Mouse (Mus musculus): ENCODE results near the gene Vgf. TPM values are rescaled to one million over a fixed set of nuclear protein-coding genes. Genes with fewer than 3 reads are reported as not detected.

Gene Vgf
- polyA plus RNA-seq, 1 experiment from 2014 or later, result 2.4 TPM

DNA sequence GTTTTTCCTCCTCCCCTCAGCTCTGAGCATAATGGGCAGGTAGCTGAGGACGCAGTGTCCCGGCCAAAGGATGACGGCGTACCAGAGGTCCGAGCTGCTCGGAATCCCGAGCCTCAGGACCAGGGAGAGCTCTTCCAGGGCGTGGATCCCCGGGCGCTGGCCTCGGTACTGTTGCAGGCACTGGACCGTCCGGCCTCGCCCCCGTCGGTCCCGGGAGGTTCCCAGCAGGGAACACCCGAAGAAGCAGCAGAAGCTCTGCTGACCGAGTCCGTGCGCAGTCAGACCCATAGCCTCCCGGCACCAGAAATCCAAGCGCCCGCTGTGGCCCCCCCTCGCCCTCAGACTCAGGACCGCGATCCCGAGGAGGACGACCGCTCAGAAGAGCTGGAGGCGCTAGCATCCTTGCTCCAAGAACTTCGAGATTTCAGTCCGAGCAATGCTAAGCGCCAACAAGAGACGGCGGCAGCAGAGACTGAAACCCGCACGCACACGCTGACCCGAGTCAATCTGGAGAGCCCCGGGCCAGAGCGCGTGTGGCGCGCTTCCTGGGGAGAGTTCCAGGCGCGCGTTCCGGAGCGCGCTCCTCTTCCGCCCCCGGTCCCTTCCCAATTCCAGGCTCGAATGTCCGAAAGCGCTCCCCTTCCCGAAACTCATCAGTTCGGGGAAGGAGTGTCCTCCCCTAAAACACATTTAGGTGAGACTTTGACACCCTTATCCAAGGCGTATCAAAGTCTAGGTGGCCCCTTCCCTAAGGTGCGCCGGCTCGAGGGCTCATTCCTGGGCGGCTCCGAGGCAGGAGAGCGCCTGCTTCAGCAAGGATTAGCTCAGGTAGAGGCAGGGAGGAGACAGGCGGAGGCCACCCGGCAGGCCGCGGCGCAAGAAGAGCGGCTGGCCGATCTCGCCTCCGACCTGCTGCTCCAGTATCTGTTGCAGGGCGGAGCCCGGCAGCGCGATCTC lies 5.2 kb downstream of the Vgf start:
- H3K36me3 ChIP-seq, result peaks cover 11% of the 10 kb centered on the region
- H3K27me3 ChIP-seq, result peaks cover 68% of the 10 kb centered on the region
- peak overlapping the region; percentile 96 for H3K4me2 ChIP-seq (replicated peaks)
- no peaks in the 10 kb centered on the region for H3K9me3 ChIP-seq
- H3K4me3 ChIP-seq (replicated peaks), result peak overlapping the region; percentile 55
- peaks cover 37% of the 10 kb centered on the region for H3K4me1 ChIP-seq (replicated peaks)
- WGBS, result under 1% methylated on average over 78 of the region's 78 CpGs
- H3K9ac ChIP-seq (replicated peaks), result peak overlapping the region; percentile 69
- no peak overlapping the region for H3K27ac ChIP-seq
- ATAC-seq, result no peak

- 0% methylated on average over 28 of the region's 33 CpGs for WGBS
- H3K27me3 ChIP-seq, result peaks cover 61% of the 10 kb centered on the region
- H3K4me2 ChIP-seq (replicated peaks), result peak overlapping the region; percentile 96
- H3K4me1 ChIP-seq (replicated peaks), result peaks cover 37% of the 10 kb centered on the region
- 0 out of 2 replicates have a peak, but pooled peaks have one; percentile 1 for ATAC-seq
- H3K27ac ChIP-seq, result no peak overlapping the region
- no peaks in the 10 kb centered on the region for H3K9me3 ChIP-seq
- peak overlapping the region; percentile 69 for H3K9ac ChIP-seq (replicated peaks)
- peak overlapping the region; percentile 55 for H3K4me3 ChIP-seq (replicated peaks)
- H3K36me3 ChIP-seq, result peaks cover 17% of the 10 kb centered on the region
Observed at GRCm38 (mm10) chr5:137032033-137032421, 5.8 kb downstream of the Vgf start.

GRCm38 (mm10) chr5:137032641-137033074 lies 6.5 kb downstream of the Vgf start:
- Histone ChIP-seq H3K4me1 (replicated peaks) (peaks cover 37% of the 10 kb centered on the region), H3K27me3 (peaks cover 55% of the 10 kb centered on the region), H3K27ac (no peak overlapping the region), H3K36me3 (peaks cover 24% of the 10 kb centered on the region), H3K4me3 (replicated peaks) (peak overlapping the region; percentile 55), H3K4me2 (replicated peaks) (peak overlapping the region; percentile 96), H3K9me3 (no peaks in the 10 kb centered on the region), H3K9ac (replicated peaks) (peak overlapping the region; percentile 69)
- WGBS, result under 1% methylated on average over 47 of the region's 49 CpGs
- peak; percentile 65 for ATAC-seq

DNA sequence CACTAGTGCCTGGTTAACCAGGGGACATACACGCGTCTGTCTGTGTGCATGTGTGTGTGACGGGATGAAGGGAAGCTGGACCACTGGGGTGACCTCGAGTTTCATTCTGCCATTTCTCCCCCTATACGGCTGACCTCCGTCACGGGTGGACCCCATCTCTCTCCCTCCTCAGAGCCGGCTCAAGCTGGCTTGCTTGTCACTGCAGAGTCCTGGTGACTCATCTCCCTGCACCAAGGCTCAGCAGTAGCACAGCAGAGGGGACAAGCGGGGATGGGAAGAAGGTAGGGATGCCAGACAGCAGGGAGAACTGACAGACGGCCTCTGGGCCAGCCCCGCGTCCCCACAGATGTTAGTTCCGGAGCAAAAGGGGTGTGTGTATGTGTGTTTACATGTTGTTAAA lies 10.0 kb downstream of the Vgf start:
- 86% methylated on average over 13 of the region's 13 CpGs for WGBS
- Histone ChIP-seq H3K27me3 (peaks cover 22% of the 10 kb centered on the region), H3K4me1 (replicated peaks) (peaks cover 13% of the 10 kb centered on the region), H3K36me3 (peaks cover 57% of the 10 kb centered on the region), H3K9ac (replicated peaks) (no peak overlapping the region), H3K4me3 (replicated peaks) (no peak overlapping the region), H3K9me3 (no peaks in the 10 kb centered on the region), H3K27ac (no peak overlapping the region), H3K4me2 (replicated peaks) (no peak overlapping the region)
- ATAC-seq, result no peak

- Histone ChIP-seq H3K4me2 (replicated peaks) (no peak overlapping the region), H3K4me1 (replicated peaks) (peaks cover under 1% of the 10 kb centered on the region; the same call in 1 of the 2 replicates), H3K9me3 (no peaks in the 10 kb centered on the region), H3K36me3 (peaks cover 76% of the 10 kb centered on the region), H3K27ac (no peak overlapping the region), H3K9ac (replicated peaks) (no peak overlapping the region), H3K27me3 (no peaks in the 10 kb centered on the region), H3K4me3 (replicated peaks) (no peak overlapping the region)
- no peak for ATAC-seq
- WGBS, result 93% methylated on average over 10 of the region's 10 CpGs
Observed at GRCm38 (mm10) chr5:137039453-137039852, 13.3 kb downstream of the Vgf start.

GRCm38 (mm10) chr5:137041442-137041841 lies 15.2 kb downstream of the Vgf start:
- WGBS, result 77% methylated on average over 10 of the region's 10 CpGs
- H3K36me3 ChIP-seq, result peaks cover 65% of the 10 kb centered on the region

DNA sequence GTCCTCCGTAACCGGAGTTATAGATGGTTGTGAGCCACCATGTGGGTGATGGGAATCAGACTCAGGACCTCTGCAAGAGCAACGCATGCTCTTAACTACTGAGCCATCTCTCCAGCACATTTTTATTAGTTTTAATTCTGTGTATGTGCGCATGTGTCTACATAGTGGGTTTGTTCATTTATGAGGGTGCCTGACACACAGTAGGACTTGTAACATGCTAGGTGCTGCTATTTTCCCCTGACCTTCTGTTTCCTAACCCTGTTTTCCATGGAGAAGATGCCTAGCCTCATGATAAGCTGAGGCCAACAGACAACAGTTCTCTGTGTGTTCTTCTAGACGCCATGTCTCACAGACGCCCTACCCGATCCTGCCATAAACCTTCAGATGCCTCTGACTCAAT lies 17.8 kb downstream of the Vgf start:
- Histone ChIP-seq H3K27me3 (no peaks in the 10 kb centered on the region), H3K4me2 (replicated peaks) (no peak overlapping the region), H3K4me1 (replicated peaks) (peaks cover 19% of the 10 kb centered on the region), H3K9me3 (no peaks in the 10 kb centered on the region), H3K9ac (replicated peaks) (no peak overlapping the region), H3K36me3 (peaks cover 39% of the 10 kb centered on the region), H3K4me3 (replicated peaks) (no peak overlapping the region), H3K27ac (no peak overlapping the region)
- WGBS, result 97% methylated on average over 7 of the region's 7 CpGs
- ATAC-seq, result no peak

More at GRCm38 (mm10) chr5:137041442-137041841, 15.2 kb downstream of the Vgf start:
- peaks cover 13% of the 10 kb centered on the region for H3K4me1 ChIP-seq (replicated peaks)
- H3K4me3 ChIP-seq (replicated peaks), result no peak overlapping the region
- no peak overlapping the region for H3K4me2 ChIP-seq (replicated peaks)
- no peaks in the 10 kb centered on the region for H3K9me3 ChIP-seq
- no peak overlapping the region for H3K27ac ChIP-seq
- no peaks in the 10 kb centered on the region for H3K27me3 ChIP-seq
- ATAC-seq, result no peak
- no peak overlapping the region for H3K9ac ChIP-seq (replicated peaks)

DNA sequence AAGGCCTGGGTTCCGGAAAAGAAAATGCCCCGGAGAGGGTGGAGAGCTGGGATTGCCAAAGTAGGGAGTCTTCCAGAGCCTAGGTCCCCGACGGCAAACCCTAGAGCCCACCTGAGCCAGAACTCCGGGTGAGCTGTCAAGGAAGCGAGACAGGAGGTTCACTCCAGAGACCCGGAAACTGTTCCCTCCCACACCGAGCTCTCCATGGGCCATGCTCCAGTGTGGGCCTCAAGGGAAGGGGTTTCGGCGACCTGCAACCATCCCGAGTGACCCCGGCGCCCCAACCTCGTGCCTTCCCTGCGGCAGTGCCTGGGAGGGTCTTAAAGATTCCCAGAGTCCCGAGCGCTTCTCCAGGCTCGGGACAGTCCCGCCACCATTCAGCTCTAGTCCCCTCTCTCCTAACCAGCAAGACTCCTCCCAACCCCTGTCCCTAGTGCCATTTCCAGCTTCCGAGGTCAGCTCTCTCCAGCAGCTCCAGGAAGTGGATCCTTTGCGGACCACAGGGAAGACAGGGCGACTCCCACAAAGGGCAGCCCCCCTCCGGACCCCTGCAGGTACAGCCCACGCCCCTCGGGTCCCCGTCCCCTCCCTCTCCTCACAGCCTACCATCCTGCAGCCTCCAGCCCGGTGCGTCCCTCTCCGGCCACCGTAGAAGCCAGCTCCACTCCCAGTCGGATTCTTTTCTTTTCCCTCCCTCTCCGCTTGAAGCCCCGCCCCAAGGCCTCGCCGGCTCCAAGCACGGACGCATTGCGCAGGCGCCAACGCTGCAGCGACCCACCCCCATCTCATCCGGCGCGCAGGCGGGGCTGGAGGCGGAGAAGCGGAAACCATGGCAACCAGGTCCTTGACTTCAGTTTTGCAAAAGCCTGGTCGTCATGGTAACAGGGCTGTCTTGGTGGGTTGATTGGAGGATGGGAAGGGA lies 19.5 kb downstream of the Vgf start, which contains the start of gene Ap1s1:
Ap1s1 (minus strand) TSS at position 734 of the 922 bp plus-strand sequence.
- H3K4me1 ChIP-seq (replicated peaks), result peaks cover 19% of the 10 kb centered on the region
- H3K9ac ChIP-seq (replicated peaks), result peak within 1 kb of the TSS; percentile 90
- H3K36me3 ChIP-seq, result peaks cover 23% of the 10 kb centered on the region
- no peaks in the 10 kb centered on the region for H3K9me3 ChIP-seq
- H3K4me3 ChIP-seq (replicated peaks), result peak within 1 kb of the TSS; percentile 79
- under 1% methylated on average over 48 of the region's 48 CpGs for WGBS
- peak within 1 kb of the TSS; percentile 90 for H3K4me2 ChIP-seq (replicated peaks)
- ATAC-seq, result peak; percentile 93
- no peaks in the 10 kb centered on the region for H3K27me3 ChIP-seq
- H3K27ac ChIP-seq, result peak within 1 kb of the TSS; percentile 87

DNA sequence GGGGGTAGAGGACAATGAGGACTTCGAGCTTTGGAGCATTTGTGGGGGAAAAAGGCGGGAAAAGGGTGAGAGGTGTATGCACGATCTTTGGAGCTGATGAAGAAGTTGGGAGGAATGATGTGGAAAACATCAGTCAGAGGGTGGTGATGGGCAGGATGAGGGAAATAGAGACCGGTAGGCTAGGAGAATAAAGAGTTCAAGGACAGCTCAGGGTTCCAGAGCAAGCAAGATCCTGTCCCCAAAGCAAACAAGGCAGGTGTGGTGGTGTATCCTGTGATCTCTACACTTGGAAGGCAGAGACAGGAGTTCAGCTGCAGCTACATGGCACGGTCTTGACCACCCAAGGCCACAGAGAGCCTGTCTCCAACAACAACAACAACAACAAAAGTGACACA lies 20.1 kb downstream of the Vgf start:
- Histone ChIP-seq H3K4me1 (replicated peaks) (peaks cover 19% of the 10 kb centered on the region), H3K4me3 (replicated peaks) (peak overlapping the region; percentile 79), H3K9ac (replicated peaks) (no peak overlapping the region), H3K9me3 (no peaks in the 10 kb centered on the region), H3K27ac (peak overlapping the region; percentile 87), H3K36me3 (peaks cover 18% of the 10 kb centered on the region), H3K27me3 (no peaks in the 10 kb centered on the region), H3K4me2 (replicated peaks) (peak overlapping the region; percentile 90)
- ATAC-seq, result no peak; the same call in none of the 2 replicates
- 22% methylated on average over 5 of the region's 5 CpGs for WGBS

- Histone ChIP-seq H3K9ac (replicated peaks) (no peak overlapping the region), H3K4me2 (replicated peaks) (no peak overlapping the region), H3K36me3 (peaks cover 11% of the 10 kb centered on the region), H3K27me3 (no peaks in the 10 kb centered on the region), H3K4me1 (replicated peaks) (peaks cover 19% of the 10 kb centered on the region), H3K27ac (peak overlapping the region; percentile 39; the same call in 1 of the 2 replicates), H3K4me3 (replicated peaks) (no peak overlapping the region), H3K9me3 (no peaks in the 10 kb centered on the region)
- ATAC-seq, result no peak
Observed at GRCm38 (mm10) chr5:137046991-137047390, 20.8 kb downstream of the Vgf start.

DNA sequence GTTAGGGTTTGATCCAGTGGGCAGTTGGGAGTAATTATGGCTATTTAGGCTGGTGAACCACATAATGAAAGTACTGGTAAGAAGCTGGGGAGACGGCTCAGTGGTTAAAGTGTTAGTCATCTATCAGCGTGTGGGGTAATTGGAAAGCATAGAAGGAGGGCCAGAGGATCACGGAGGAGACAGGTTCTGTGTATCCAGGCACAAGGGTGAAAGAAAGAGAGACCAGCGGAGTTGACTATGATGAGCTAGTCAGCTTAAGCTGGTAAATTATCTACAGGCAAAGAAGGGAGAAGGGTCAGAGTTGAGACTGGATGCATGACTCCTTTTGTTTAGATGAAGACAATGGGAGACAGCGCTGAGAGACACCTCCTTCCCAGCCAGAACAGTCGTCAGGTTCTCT lies 24.9 kb downstream of the Vgf start:
- H3K9me3 ChIP-seq, result no peaks in the 10 kb centered on the region; the same call in 1 of the 2 replicates
- no peak overlapping the region for H3K4me3 ChIP-seq (replicated peaks)
- peaks cover 9% of the 10 kb centered on the region for H3K4me1 ChIP-seq (replicated peaks)
- H3K36me3 ChIP-seq, result no peaks in the 10 kb centered on the region
- no peaks in the 10 kb centered on the region for H3K27me3 ChIP-seq
- no peak for ATAC-seq
- 60% methylated on average over 6 of the region's 6 CpGs for WGBS
- no peak overlapping the region for H3K4me2 ChIP-seq (replicated peaks)
- no peak overlapping the region for H3K27ac ChIP-seq
- H3K9ac ChIP-seq (replicated peaks), result no peak overlapping the region

All from midbrain, embryonic 13.5 days (tissue).